Mouse (Mus musculus) cerebellum, adult 2 months (tissue): Measurements from ENCODE around the gene Srrd. TPM values are rescaled to one million over a fixed set of nuclear protein-coding genes. Genes with fewer than 3 reads are reported as not detected.

Source experiments
- DNase-seq, 2 experiments: peaks; one replicate each; pipeline ENCODE4 v3.0.0; 2021
- H3K27ac ChIP-seq: fragments of 200-500 bp; 2 replicates; pipeline ENCODE4 v1.5.1; 2012; ENCODE audit warnings: low read length, control low read depth, inconsistent platforms; ENCODE audit not compliant: insufficient read depth
- H3K27me3 ChIP-seq: fragments of 200-500 bp; 2 replicates; pipeline ENCODE4 v1.6.1; 2012; ENCODE audit warnings: inconsistent platforms, mild to moderate bottlenecking, low read length, moderate library complexity; ENCODE audit not compliant: control insufficient read depth, insufficient read depth
- H3K4me1 ChIP-seq: fragments of 200-500 bp; 2 replicates; pipeline ENCODE4 v1.6.1; 2011; ENCODE audit warnings: low read length; ENCODE audit not compliant: control insufficient read depth, insufficient read depth
- H3K4me3 ChIP-seq: fragments of 200-500 bp; replicated peaks from 2 replicates; pipeline ENCODE3; 2011; ENCODE audit warnings: mild to moderate bottlenecking, low read depth, low read length, control low read depth; ENCODE audit not compliant: insufficient read depth
- CTCF ChIP-seq: fragments of 200-500 bp; IDR thresholded peaks from 2 replicates; pipeline ENCODE4 v1.5.1; 2011; ENCODE audit warnings: low read depth, mild to moderate bottlenecking, control low read depth, low read length, moderate library complexity, borderline replicate concordance; ENCODE audit not compliant: insufficient read depth
- POLR2A ChIP-seq: fragments of 200-500 bp; IDR thresholded peaks from 2 replicates; pipeline ENCODE4 v1.6.1; 2011; ENCODE audit warnings: low read length, control low read depth, borderline replicate concordance; ENCODE audit not compliant: insufficient read depth
- WGBS: fragments of 180-500 bp; shearing (Covaris S2); methylation state at CpG from one replicate; pipeline ENCODE4 v1.1.7; 2018; 5-methylcytosine and 5-hydroxymethylcytosine counted together
- polyA plus RNA-seq: library from polyadenylated mRNA; depleted of rRNA; stranded (reverse); fragments of >200 nt; gene quantifications from 2 replicates; pipeline ENCODE4 v1.2.3, GENCODE M21; 2012

The Srrd gene
- polyA plus RNA-seq, 1 experiment = 56.6 TPM

DNA sequence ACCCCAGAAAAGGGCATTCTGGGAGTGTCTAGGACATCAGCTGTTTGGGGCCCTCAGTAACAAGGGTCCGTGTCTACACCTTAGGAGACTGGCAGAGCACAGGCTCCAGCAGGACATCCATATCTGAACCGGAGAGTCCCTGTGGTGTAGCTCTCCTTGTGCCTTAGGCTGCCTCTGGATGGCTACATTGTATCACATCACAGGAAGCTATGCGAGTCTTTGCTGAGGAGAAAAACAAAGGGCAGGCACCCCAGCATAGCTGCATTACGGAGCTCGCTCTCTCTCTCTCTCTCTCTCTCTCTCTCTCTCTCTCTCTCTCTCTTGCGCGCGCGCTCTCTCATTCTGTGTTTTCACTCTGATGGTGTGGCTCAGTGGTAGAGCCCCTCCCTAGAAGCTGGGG lies 39.2 kb upstream of the Srrd start:
- Histone ChIP-seq H3K4me3 (no peak overlapping the region), H3K27me3 (no peaks in the 10 kb centered on the region), H3K27ac (no peak overlapping the region), H3K4me1 (peaks cover 34% of the 10 kb centered on the region)
- TF ChIP-seq POLR2A (no peak), CTCF (no peak)
- WGBS = 77% methylated on average over 9 of the region's 9 CpGs
- peak in 1 of 2 experiments; percentile 7 for DNase-seq

GRCm38 (mm10) chr5:112381154-112381553 lies 38.3 kb upstream of the Srrd start:
- Histone ChIP-seq H3K4me3 (no peak overlapping the region), H3K4me1 (peaks cover 35% of the 10 kb centered on the region), H3K27ac (no peak overlapping the region), H3K27me3 (no peaks in the 10 kb centered on the region)
- TF ChIP-seq POLR2A = no peak
- no peak for TF ChIP-seq CTCF
- no peak for DNase-seq
- WGBS = 84% methylated on average over 11 of the region's 11 CpGs

GRCm38 (mm10) chr5:112378716-112379115 lies 35.9 kb upstream of the Srrd start:
- TF ChIP-seq CTCF = no peak
- no peak for TF ChIP-seq POLR2A
- Histone ChIP-seq H3K4me1 (peaks cover 37% of the 10 kb centered on the region), H3K27me3 (no peaks in the 10 kb centered on the region), H3K4me3 (no peak overlapping the region), H3K27ac (no peak overlapping the region)
- DNase-seq = no peak
- 71% methylated on average over 6 of the region's 6 CpGs for WGBS

DNA sequence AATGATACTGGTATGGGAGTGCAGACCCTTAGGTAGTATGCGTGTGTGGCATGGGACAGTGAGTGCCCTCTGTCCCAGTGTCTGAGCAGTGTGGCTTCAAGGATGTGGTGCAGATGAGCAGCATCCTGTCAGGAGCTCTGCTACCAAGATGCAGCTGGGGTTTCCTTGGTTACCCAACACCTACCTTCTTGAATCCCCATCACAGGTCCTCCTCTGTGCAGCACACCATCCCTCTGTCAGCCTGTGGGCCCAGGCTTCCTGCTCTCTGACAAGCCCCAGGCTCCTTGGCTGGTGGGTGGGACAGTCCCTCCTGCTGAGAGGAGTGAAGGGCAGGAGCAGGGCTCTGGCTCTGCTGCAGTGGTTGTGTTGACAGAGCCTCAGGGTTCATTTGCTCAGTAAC lies 34.5 kb upstream of the Srrd start:
- WGBS = 86% methylated on average over 1 of the region's 1 CpGs
- no peak for TF ChIP-seq POLR2A
- TF ChIP-seq CTCF = no peak
- no peak overlapping the region for H3K4me3 ChIP-seq
- no peak for DNase-seq
- no peaks in the 10 kb centered on the region for H3K27me3 ChIP-seq
- no peak overlapping the region for H3K27ac ChIP-seq
- peaks cover 29% of the 10 kb centered on the region for H3K4me1 ChIP-seq

DNA sequence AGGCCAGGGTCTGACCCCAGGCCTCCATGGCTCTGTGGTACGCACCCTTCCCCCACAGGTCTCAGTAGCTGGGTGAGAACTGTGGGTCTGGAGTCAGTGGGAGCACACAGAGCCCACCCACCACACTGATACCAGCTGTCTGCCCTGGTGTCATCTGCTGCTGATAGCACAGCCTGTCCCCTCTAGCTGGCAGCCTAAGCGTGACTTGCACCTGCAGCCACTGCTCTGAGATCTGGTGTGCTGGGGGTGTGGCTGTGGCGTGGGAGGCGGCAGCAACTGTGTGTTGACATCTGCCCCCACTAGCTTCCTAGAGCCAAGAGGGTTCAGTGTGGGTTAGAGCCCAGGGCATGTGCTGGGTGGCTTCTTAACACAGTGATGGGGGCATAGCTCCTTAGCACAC lies 33.3 kb upstream of the Srrd start:
- no peak overlapping the region for H3K4me3 ChIP-seq
- DNase-seq = no peak
- peaks cover 32% of the 10 kb centered on the region for H3K4me1 ChIP-seq
- 67% methylated on average over 4 of the region's 4 CpGs for WGBS
- no peaks in the 10 kb centered on the region for H3K27me3 ChIP-seq
- no peak overlapping the region for H3K27ac ChIP-seq
- TF ChIP-seq CTCF = no peak
- TF ChIP-seq POLR2A = no peak

DNA sequence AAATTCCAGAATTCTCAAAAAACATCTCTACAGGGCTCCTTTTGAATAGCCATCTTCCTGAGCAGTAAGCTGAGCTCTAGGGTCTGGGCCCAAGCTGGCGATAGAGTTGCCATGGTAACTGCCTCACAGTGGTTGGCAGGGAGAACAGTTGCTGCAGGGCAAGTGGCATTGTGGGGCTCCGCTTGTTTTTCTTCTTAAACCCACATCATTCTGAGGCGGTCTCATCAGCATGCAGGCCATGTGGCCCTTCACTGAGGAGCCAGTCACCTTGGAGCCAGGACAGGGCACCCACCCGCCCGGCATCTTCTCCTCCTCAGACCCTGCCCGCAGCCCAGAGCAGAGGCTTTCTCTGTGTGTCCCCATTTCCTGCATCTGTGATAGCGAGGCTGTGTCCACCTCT lies 29.1 kb upstream of the Srrd start:
- Histone ChIP-seq H3K4me1 (peaks cover 53% of the 10 kb centered on the region), H3K27me3 (no peaks in the 10 kb centered on the region), H3K27ac (peak overlapping the region; percentile 78), H3K4me3 (no peak overlapping the region)
- peak; percentile 68 to 82 for DNase-seq
- 11% methylated on average over 7 of the region's 7 CpGs for WGBS
- TF ChIP-seq POLR2A (no peak), CTCF (no peak)

- peak; percentile 51 to 59 for DNase-seq
- H3K27ac ChIP-seq = peak overlapping the region; percentile 97
- TF ChIP-seq CTCF (no peak; the same call in 1 of the 2 replicates), POLR2A (no peak)
- peaks cover 56% of the 10 kb centered on the region for H3K4me1 ChIP-seq
- H3K4me3 ChIP-seq = no peak overlapping the region
- 12% methylated on average over 12 of the region's 12 CpGs for WGBS
- no peaks in the 10 kb centered on the region for H3K27me3 ChIP-seq
These were observed 27.5 kb upstream of the Srrd start for GRCm38 (mm10) chr5:112370236-112370813.

DNA sequence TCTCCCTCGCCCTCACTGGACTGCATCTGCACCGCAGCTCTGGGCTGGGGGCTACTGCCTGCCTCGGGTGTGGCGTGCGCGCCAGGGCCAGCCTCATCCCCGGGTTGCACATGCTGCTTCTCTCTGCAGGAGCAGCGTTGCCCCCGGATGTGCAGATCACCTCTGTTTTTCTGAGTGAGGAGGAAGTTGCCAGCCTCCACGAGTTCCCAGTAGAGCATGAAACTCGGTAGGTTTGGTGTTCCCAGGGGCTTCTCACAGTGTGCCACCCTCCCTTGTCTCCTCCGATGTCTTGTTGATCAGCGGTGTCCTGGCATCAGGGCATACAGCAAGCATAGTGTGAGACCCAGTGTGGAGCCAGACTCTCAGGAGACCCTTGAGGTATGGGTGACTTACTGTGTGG lies 26.5 kb upstream of the Srrd start:
- DNase-seq = no peak
- 13% methylated on average over 13 of the region's 13 CpGs for WGBS
- no peak for TF ChIP-seq CTCF
- TF ChIP-seq POLR2A = no peak
- peak overlapping the region; percentile 19 for H3K4me3 ChIP-seq
- H3K27me3 ChIP-seq = no peaks in the 10 kb centered on the region
- H3K4me1 ChIP-seq = peaks cover 56% of the 10 kb centered on the region
- H3K27ac ChIP-seq = peak overlapping the region; percentile 97

- Histone ChIP-seq H3K27ac (peak overlapping the region; percentile 97), H3K4me1 (peaks cover 56% of the 10 kb centered on the region), H3K27me3 (no peaks in the 10 kb centered on the region), H3K4me3 (peak overlapping the region; percentile 19)
- DNase-seq = peak; percentile 92 to 97
- TF ChIP-seq POLR2A (peak; percentile 25; the same call in 1 of the 2 replicates), CTCF (peak; percentile 29; the same call in 1 of the 2 replicates)
- WGBS = 5% methylated on average over 10 of the region's 10 CpGs
These were observed 25.8 kb upstream of the Srrd start for GRCm38 (mm10) chr5:112368666-112369065.
